1 mouse cellular context compared by ENCODE assay signal in genomic region chr12:78906707-78907162, GRCm38 (mm10).
TF ChIP-seq lines count a peak whose summit lies in the region.

TSS of gene Plek2 (minus strand) at chr12:78906964.

TF ChIP-seq in CH12.LX, 34 proteins besides CTCF, POLR2A, EP300 and RAD21 (continued from another document):
- TF ChIP-seq ZKSCAN1 (IDR thresholded peaks at IDR 0.05; ENCODE audit: borderline replicate concordance, low read depth, low read length) (no peak), TCF12 (IDR thresholded peaks at IDR 0.05; ENCODE audit: low read depth, low read length) (no peak), PAX5 (IDR thresholded peaks at IDR 0.05; ENCODE audit: low read length) (no peak), UBTF (IDR thresholded peaks at IDR 0.05; ENCODE audit: low read depth, low read length) (no peak), GABPA (IDR thresholded peaks at IDR 0.05; ENCODE audit: insufficient replicate concordance, low read depth, low read length) (no peak), NELFE (IDR thresholded peaks at IDR 0.05; ENCODE audit: low read depth, low read length) (no peak), ELF1 (IDR thresholded peaks at IDR 0.05; ENCODE audit: low read depth, low read length) (peak; percentile 48; the same call in 1 of the 2 replicates), BHLHE40 (IDR thresholded peaks at IDR 0.05; ENCODE audit: low read depth, low read length) (no peak), TBP (conservative IDR thresholded peaks at IDR 0.05; ENCODE audit: low read depth, low read length) (no peak), SMC3 (IDR thresholded peaks at IDR 0.05; ENCODE audit: low read depth, low read length) (peak; percentile 5; the same call in 1 of the 2 replicates), E2F4 (IDR thresholded peaks at IDR 0.05; ENCODE audit: insufficient replicate concordance, low read depth, low read length) (no peak), MXI1 (IDR thresholded peaks at IDR 0.05; ENCODE audit: low read depth, low read length) (no peak), ZC3H11A (IDR thresholded peaks at IDR 0.05; ENCODE audit: low read depth, low read length) (no peak), CHD1 (IDR thresholded peaks at IDR 0.05; ENCODE audit: low read depth, low read length) (no peak)
